Mouse (Mus musculus) midbrain, embryonic 10.5 days (tissue): ENCODE measurements around the gene Tulp3. TPM values are rescaled to one million over a fixed set of nuclear protein-coding genes. Genes with fewer than 3 reads are reported as not detected.

ENCODE experiments used
- DNase-seq: peaks from one replicate; pipeline ENCODE4 v3.0.0-alpha.2; 2017; ENCODE audit warnings: low spot score
- H3K27ac ChIP-seq: fragments of 300-500 bp; sonication (generic); replicated peaks from 2 replicates; pipeline ENCODE4 v1.5.1; 2016; ENCODE audit warnings: mild to moderate bottlenecking
- H3K27me3 ChIP-seq: fragments of 300-500 bp; sonication (generic); 2 replicates; pipeline ENCODE4 v1.6.1; 2016; ENCODE audit warnings: low read depth, mild to moderate bottlenecking; ENCODE audit not compliant: poor library complexity, severe bottlenecking
- H3K36me3 ChIP-seq: fragments of 300-500 bp; sonication (generic); 2 replicates; pipeline ENCODE4 v1.6.1; 2016; ENCODE audit warnings: mild to moderate bottlenecking, moderate library complexity
- H3K4me1 ChIP-seq: fragments of 300-500 bp; sonication (generic); 2 replicates; pipeline ENCODE4 v1.6.1; 2016
- H3K4me3 ChIP-seq: fragments of 300-500 bp; sonication (generic); 2 replicates; pipeline ENCODE4 v1.5.1; 2016; ENCODE audit warnings: mild to moderate bottlenecking, moderate library complexity
- H3K9me3 ChIP-seq: fragments of 300-500 bp; sonication (generic); replicated peaks from 2 replicates; pipeline ENCODE4 v1.6.1; 2016; ENCODE audit warnings: mild to moderate bottlenecking
- WGBS: fragments of 180-500 bp; shearing (Covaris S2); methylation state at CpG from one replicate; pipeline ENCODE4 v1.1.7; 2016; 5-methylcytosine and 5-hydroxymethylcytosine counted together
- polyA plus RNA-seq: library from polyadenylated mRNA; unstranded; fragments of >200 nt; fragmentation: Nextera tagmentation; extraction: Ambion mirVana; gene quantifications from 2 replicates; pipeline ENCODE4 v1.2.1, GENCODE M21; 2016

Gene Tulp3
- polyA plus RNA-seq, 1 experiment from 2014 or later = 22.5 TPM

- WGBS = 52% methylated on average over 11 of the region's 11 CpGs
- DNase-seq = no peak
- H3K36me3 ChIP-seq = no peaks in the 10 kb centered on the region
- peak overlapping the region; percentile 77; the same call in 1 of the 2 replicates for H3K4me3 ChIP-seq
- no peak overlapping the region for H3K27ac ChIP-seq
- peaks cover 27% of the 10 kb centered on the region for H3K4me1 ChIP-seq
- peaks cover 69% of the 10 kb centered on the region for H3K27me3 ChIP-seq
- peaks cover 5% of the 10 kb centered on the region; the same call in 1 of the 2 replicates for H3K9me3 ChIP-seq
These were observed 54.2 kb downstream of the Tulp3 start for GRCm38 (mm10) chr6:128301458-128301857.

DNA sequence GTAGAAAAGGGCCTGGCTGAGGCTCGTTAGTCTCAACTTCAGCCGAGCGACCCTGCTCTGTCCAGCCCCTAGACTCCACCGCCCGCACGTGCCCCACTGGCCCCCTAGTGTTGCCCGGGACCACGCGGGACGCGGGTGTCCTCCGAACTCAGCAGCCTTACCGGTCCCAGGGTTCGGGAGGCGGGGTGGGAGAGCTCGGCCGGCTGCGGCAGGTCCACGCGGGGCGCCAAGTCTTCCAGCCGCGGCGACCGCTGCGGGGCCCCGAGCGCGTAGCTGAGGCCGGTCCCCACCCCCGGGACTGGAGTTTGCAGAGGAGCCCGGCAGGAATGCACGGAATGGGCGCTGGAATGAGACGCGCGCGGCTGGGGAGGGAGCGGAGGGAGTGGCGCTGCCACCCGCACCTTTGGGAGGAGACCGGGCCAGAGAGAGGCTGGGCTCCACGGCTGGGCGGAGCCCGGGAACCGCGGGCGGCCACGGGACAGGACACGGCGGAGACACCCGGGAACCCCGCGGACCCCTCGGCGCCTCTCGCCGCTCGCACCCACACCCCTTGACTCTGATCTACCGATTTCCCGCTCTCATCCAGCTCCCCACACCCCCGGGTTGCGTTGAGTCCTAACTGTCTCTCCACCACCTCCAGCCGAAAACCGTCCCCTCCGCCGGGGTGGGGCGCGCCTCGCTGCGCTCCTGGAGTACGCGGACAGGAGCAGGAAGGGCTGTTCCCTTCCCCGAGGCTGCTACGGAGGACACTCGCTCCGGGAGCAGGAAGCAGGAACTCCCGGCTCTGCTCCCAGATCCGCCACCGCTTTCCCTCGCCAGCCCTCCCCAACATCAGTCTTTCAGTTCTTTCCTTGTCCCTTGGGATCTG is 55.3 kb downstream of the Tulp3 start, which contains the start of gene Tead4:
Gene Tead4 (minus strand): TSS at position 690 of the 868 bp plus-strand sequence.
- Histone ChIP-seq H3K27me3 (peaks cover 73% of the 10 kb centered on the region), H3K27ac (peak within 1 kb of the TSS; percentile 77), H3K9me3 (peaks cover 5% of the 10 kb centered on the region; the same call in 1 of the 2 replicates), H3K4me3 (peak within 1 kb of the TSS; percentile 77), H3K4me1 (peaks cover 33% of the 10 kb centered on the region), H3K36me3 (no peaks in the 10 kb centered on the region)
- peak; percentile 66 for DNase-seq
- under 1% methylated on average over 80 of the region's 81 CpGs for WGBS

GRCm38 (mm10) chr6:128299292-128300133 is 56.1 kb downstream of the Tulp3 start:
- Histone ChIP-seq H3K4me1 (peaks cover 33% of the 10 kb centered on the region), H3K27ac (peak overlapping the region; percentile 77), H3K27me3 (peaks cover 73% of the 10 kb centered on the region), H3K36me3 (no peaks in the 10 kb centered on the region), H3K4me3 (peak overlapping the region; percentile 77), H3K9me3 (peaks cover 5% of the 10 kb centered on the region; the same call in 1 of the 2 replicates)
- no peak for DNase-seq
- WGBS = 1% methylated on average over 25 of the region's 25 CpGs

DNA sequence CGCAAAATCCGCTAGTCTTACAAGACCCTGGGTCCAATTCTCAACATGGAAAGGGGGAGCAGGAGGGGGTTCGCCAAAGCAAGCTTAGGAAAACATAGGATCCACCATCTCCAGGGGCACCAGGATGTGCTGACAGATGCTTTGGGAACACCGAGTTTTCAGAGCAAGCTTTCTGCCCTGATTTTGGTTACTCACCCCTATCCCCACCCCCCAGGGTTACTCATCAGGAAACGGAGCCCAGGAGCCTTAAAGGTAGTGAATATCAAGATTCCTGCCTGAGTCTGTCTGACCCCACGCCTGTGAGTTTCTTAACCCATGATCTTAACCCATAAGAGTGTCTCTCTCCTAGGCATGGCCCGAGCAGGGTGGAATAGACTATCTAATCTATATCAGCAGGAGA is 57.4 kb downstream of the Tulp3 start:
- Histone ChIP-seq H3K4me3 (no peak overlapping the region), H3K27me3 (peaks cover 70% of the 10 kb centered on the region), H3K9me3 (peaks cover 5% of the 10 kb centered on the region; the same call in 1 of the 2 replicates), H3K27ac (no peak overlapping the region), H3K4me1 (peaks cover 33% of the 10 kb centered on the region), H3K36me3 (no peaks in the 10 kb centered on the region)
- 43% methylated on average over 7 of the region's 7 CpGs for WGBS
- no peak for DNase-seq

DNA sequence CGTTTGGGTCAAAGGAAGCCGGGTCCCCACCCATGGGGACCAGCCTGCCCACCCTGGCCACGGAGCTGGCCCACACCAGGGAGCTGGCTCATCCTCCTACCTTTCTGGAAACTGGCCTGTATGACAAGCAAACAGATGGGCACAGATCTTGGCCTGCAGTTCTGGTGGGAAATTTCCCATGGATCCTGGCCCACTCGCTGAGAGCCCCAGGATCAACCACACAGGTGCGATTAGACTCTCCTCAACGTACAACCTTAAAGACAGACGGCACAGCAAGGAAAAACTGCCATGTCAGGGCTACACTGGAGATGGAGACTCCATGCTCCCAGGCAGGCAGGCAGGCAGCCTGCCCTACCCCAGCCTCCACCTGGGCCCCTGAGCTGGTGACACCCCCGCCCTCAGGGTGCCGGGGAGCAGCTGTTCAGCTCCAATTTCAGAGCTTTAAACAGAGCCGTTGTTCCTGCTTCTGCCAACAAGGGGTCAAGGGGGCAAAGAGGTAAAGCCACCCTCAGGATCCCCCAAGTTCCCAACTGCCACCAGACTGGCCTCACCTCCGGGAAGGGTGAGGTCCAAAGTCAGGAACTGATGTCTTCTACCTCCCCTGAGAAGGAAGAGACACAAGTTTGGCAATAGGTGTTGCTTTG is 58.8 kb downstream of the Tulp3 start:
- Histone ChIP-seq H3K4me1 (peaks cover 33% of the 10 kb centered on the region), H3K4me3 (no peak overlapping the region), H3K27me3 (peaks cover 58% of the 10 kb centered on the region), H3K9me3 (no peaks in the 10 kb centered on the region), H3K27ac (0 out of 2 replicates have a peak overlapping the region, but pooled peaks have one; percentile 43), H3K36me3 (no peaks in the 10 kb centered on the region)
- 45% methylated on average over 11 of the region's 11 CpGs for WGBS
- DNase-seq = no peak

DNA sequence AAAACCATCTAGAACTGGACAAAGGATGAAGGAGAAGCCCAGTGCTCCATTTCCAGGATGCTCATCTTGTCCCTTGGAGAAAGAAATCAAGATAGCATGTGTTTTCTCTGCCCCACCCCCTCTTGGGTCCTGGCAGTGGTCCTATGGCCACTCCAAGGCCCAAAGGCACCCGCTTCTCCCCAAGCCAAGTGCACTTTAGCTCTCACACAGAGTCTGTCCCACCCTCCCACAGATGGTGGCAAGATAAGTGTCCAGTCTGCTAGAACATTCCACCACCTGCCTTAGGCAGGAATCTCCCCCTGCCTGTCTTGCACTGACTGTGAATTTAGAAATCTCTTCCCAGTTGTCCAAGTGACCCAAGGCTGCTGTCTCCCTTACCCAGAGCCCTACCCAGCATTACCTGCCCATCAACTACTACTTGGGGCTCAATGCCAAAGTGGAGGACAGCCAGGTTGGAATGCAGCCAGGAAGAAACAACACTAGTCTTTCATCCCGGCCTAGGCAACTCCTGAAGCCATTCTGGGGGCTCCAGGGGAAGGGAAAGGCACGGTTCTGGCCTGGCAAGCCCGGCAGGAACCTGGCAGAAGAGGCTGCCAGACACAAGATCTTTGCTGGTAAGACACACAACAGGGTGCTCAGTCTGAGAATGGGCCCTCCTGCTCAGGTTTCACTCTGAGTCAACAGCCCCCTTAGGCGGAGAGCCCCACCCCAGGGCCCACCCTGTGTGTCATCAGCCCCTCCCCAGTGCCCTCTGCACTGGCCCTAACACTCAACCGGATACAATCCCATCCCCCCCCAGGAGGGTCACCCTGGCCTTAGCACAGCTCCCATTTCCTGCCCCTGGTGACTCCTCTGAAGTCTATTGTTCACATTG is 59.5 kb downstream of the Tulp3 start:
- no peak for DNase-seq
- Histone ChIP-seq H3K36me3 (no peaks in the 10 kb centered on the region), H3K9me3 (no peaks in the 10 kb centered on the region), H3K4me3 (no peak overlapping the region), H3K27me3 (peaks cover 51% of the 10 kb centered on the region), H3K27ac (0 out of 2 replicates have a peak overlapping the region, but pooled peaks have one; percentile 43), H3K4me1 (peaks cover 31% of the 10 kb centered on the region)
- WGBS = 46% methylated on average over 6 of the region's 6 CpGs

- H3K9me3 ChIP-seq = no peaks in the 10 kb centered on the region
- H3K27ac ChIP-seq = no peak overlapping the region
- no peak overlapping the region for H3K4me3 ChIP-seq
- peaks cover 7% of the 10 kb centered on the region for H3K4me1 ChIP-seq
- H3K36me3 ChIP-seq = no peaks in the 10 kb centered on the region
- peaks cover 6% of the 10 kb centered on the region; the same call in 1 of the 2 replicates for H3K27me3 ChIP-seq
- DNase-seq = no peak
- WGBS = 90% methylated on average over 5 of the region's 5 CpGs
These were observed 64.4 kb downstream of the Tulp3 start for GRCm38 (mm10) chr6:128291284-128291683.

- H3K4me1 ChIP-seq = peaks cover 18% of the 10 kb centered on the region
- H3K27ac ChIP-seq = no peak overlapping the region
- peaks cover 8% of the 10 kb centered on the region; the same call in 1 of the 2 replicates for H3K27me3 ChIP-seq
- no peak overlapping the region for H3K4me3 ChIP-seq
- WGBS = 90% methylated on average over 6 of the region's 6 CpGs
- no peaks in the 10 kb centered on the region for H3K36me3 ChIP-seq
- DNase-seq = no peak
- no peaks in the 10 kb centered on the region for H3K9me3 ChIP-seq
These were observed 67.0 kb downstream of the Tulp3 start for GRCm38 (mm10) chr6:128288681-128289080.

GRCm38 (mm10) chr6:128285792-128286430 is 69.7 kb downstream of the Tulp3 start:
- Histone ChIP-seq H3K27me3 (peaks cover 8% of the 10 kb centered on the region; the same call in 1 of the 2 replicates), H3K4me1 (peaks cover 36% of the 10 kb centered on the region), H3K9me3 (no peaks in the 10 kb centered on the region), H3K36me3 (no peaks in the 10 kb centered on the region), H3K27ac (peak overlapping the region; percentile 35; the same call in 1 of the 2 replicates), H3K4me3 (peak overlapping the region; percentile 38)
- DNase-seq = peak; percentile 52
- WGBS = 13% methylated on average over 16 of the region's 16 CpGs

DNA sequence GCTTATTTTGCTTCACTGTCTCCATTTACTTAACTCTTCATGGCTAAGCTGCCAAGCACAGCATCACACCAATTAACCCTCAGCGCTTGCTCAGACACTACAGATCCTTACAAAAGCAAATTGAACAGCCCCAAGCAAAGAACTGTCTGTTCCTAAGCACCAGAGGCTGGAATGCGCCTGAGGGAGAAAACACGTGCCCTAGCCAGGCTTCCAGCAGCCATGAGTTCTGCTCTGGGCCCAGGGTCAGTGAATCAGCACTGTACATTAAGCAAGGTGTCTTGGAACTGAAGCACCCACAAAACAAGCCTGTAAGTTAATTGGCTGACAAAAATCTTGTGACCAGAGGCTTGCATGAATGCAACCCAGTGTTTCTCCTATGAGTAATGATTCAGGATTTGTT is 73.5 kb downstream of the Tulp3 start:
- H3K4me1 ChIP-seq = peaks cover 41% of the 10 kb centered on the region
- peak; percentile 45 for DNase-seq
- H3K27ac ChIP-seq = no peak overlapping the region; the same call in 1 of the 2 replicates
- H3K27me3 ChIP-seq = peaks cover 8% of the 10 kb centered on the region; the same call in 1 of the 2 replicates
- 9% methylated on average over 3 of the region's 3 CpGs for WGBS
- H3K36me3 ChIP-seq = no peaks in the 10 kb centered on the region
- no peaks in the 10 kb centered on the region for H3K9me3 ChIP-seq
- no peak overlapping the region for H3K4me3 ChIP-seq
